Mouse (Mus musculus) forebrain, postnatal 0 days (tissue): ENCODE measurements at regions not wholly inside any gene's neighbourhood (a gene's known extent, or its start where the extent isn't known, plus 50 kb on each side); places are given as distances from the start of the nearest gene placed in this dataset.

Source experiments
- ATAC-seq: fragments of 200-750 bp; cut with Nextera tagmentation; 2 replicates; pipeline ENCODE4 v1.8.0; 2017; ENCODE audit warnings: mild to moderate bottlenecking, moderate library complexity
- DNase-seq: peaks from one replicate; pipeline ENCODE4 v3.0.0-alpha.2; 2015
- H3K27ac ChIP-seq: fragments of 300-500 bp; sonication (generic); 2 replicates; pipeline ENCODE4 v1.5.1; 2014; ENCODE audit warnings: low read depth, mild to moderate bottlenecking, antibody characterized with exemption, low read length, moderate library complexity, mixed read lengths
- H3K27me3 ChIP-seq: fragments of 300-500 bp; sonication (generic); 2 replicates; pipeline ENCODE4 v1.6.1; 2014; ENCODE audit warnings: mild to moderate bottlenecking, low read length, mixed read lengths; ENCODE audit not compliant: insufficient read depth
- H3K36me3 ChIP-seq: fragments of 300-500 bp; sonication (generic); 2 replicates; pipeline ENCODE4 v1.6.1; 2014; ENCODE audit warnings: mild to moderate bottlenecking, moderate library complexity; ENCODE audit not compliant: insufficient read depth
- H3K4me1 ChIP-seq: fragments of 300-500 bp; sonication (generic); 2 replicates; pipeline ENCODE4 v1.6.1; 2014; ENCODE audit warnings: antibody characterized with exemption; ENCODE audit not compliant: insufficient read depth
- H3K4me2 ChIP-seq: fragments of 300-500 bp; sonication (generic); 2 replicates; pipeline ENCODE4 v1.6.1; 2014; ENCODE audit warnings: low read depth, mild to moderate bottlenecking, moderate library complexity
- H3K4me3 ChIP-seq: fragments of 300-500 bp; sonication (generic); 2 replicates; pipeline ENCODE4 v1.5.1; 2014; ENCODE audit warnings: low read depth, low read length, mixed read lengths
- H3K9ac ChIP-seq: fragments of 300-500 bp; sonication (generic); 2 replicates; pipeline ENCODE4 v1.6.1; 2014; ENCODE audit warnings: mild to moderate bottlenecking
- H3K9me3 ChIP-seq: fragments of 300-500 bp; sonication (generic); 2 replicates; pipeline ENCODE4 v1.6.1; 2016; ENCODE audit warnings: low read length
- CTCF ChIP-seq: sonication (generic); IDR thresholded peaks from 2 replicates; pipeline ENCODE4 v1.5.1; 2016; ENCODE audit warnings: antibody characterized with exemption, control low read depth, low read depth
- WGBS: fragments of 180-500 bp; shearing (Covaris S2); extraction: QIAGEN DNeasy Blood & Tissue Kit; methylation state at CpG from one replicate; pipeline ENCODE4 v1.1.7; 2014; 5-methylcytosine and 5-hydroxymethylcytosine counted together

DNA sequence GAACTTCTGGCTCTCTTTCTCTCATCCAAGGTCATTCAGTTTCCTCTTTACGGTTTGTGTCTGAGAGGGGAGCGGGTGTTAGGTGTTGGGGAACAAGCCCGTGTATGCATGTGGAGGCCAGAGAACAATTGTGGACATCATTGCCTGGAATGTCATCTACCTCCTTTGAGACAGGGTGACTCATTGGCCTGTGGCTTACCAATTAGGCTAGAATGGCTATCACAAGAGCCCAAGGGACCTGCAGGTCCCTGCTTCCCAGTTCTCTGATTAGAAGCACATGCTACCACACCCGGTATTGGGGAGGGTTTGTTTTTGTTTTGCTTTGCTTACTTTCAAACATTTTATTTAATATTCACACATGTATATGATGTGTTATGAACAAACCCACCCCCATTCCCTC, 216.0 kb downstream of the Lmo4 start:
- ATAC-seq (no peak), DNase-seq (no peak)
- Histone ChIP-seq H3K27me3 (no peaks in the 10 kb centered on the region), H3K4me3 (no peak overlapping the region), H3K4me1 (no peaks in the 10 kb centered on the region), H3K9ac (no peak overlapping the region), H3K4me2 (no peak overlapping the region), H3K36me3 (no peaks in the 10 kb centered on the region), H3K27ac (no peak overlapping the region), H3K9me3 (no peaks in the 10 kb centered on the region)
- no peak for TF ChIP-seq CTCF
- 92% methylated on average over 4 of the region's 4 CpGs for WGBS

DNA sequence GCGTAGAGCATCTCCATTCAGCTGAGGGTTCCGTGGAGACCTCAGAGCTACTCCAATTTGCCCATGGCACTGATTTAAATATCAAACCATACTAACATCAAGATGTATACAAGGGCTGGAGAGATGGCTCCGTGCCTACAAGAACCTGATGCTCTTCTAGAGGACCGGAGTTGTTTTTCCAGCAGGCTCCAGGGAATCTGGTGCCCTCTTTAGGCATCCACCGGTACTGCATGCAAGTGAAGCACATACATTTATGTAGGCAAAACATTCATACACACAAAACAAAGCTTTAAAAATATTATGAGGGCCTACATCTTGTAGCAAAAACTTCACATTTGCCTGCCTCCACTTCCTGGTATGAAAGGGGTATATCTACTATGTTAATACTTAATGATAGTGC, 217.0 kb downstream of the Lmo4 start:
- no peak for DNase-seq
- TF ChIP-seq CTCF: peak; percentile 28
- H3K27me3 ChIP-seq: no peaks in the 10 kb centered on the region
- H3K9me3 ChIP-seq: no peaks in the 10 kb centered on the region
- H3K27ac ChIP-seq: no peak overlapping the region
- 96% methylated on average over 5 of the region's 5 CpGs for WGBS
- no peak overlapping the region for H3K4me2 ChIP-seq
- H3K4me3 ChIP-seq: no peak overlapping the region
- no peak for ATAC-seq
- H3K4me1 ChIP-seq: no peaks in the 10 kb centered on the region; the same call in 1 of the 2 replicates
- H3K9ac ChIP-seq: no peak overlapping the region
- H3K36me3 ChIP-seq: no peaks in the 10 kb centered on the region

DNA sequence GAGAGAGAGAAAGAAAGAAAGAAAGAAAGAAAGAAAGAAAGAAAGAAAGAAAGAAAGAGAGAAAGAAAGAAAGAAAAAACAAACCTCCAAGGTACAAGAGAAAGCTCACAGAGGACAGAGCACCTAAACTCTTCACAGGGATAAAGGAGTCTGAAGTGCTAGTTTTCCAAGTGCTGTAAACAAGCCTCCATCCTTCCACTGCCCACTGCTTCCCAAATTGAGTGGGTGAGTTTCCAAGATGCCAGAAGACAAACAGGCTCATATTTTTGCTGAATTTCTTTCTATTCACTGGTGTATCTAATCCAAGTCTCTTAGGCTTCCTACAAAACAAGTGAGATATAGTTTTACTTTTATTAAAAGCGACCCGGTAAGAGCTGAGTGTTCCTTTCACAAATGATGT, 218.2 kb downstream of the Lmo4 start:
- Histone ChIP-seq H3K27ac (no peak overlapping the region), H3K9ac (no peak overlapping the region), H3K9me3 (no peaks in the 10 kb centered on the region), H3K27me3 (no peaks in the 10 kb centered on the region), H3K4me2 (no peak overlapping the region), H3K4me1 (no peaks in the 10 kb centered on the region; the same call in 1 of the 2 replicates), H3K4me3 (no peak overlapping the region), H3K36me3 (no peaks in the 10 kb centered on the region)
- no peak for ATAC-seq
- WGBS: over 99% methylated on average over 2 of the region's 2 CpGs
- no peak for TF ChIP-seq CTCF
- DNase-seq: no peak

DNA sequence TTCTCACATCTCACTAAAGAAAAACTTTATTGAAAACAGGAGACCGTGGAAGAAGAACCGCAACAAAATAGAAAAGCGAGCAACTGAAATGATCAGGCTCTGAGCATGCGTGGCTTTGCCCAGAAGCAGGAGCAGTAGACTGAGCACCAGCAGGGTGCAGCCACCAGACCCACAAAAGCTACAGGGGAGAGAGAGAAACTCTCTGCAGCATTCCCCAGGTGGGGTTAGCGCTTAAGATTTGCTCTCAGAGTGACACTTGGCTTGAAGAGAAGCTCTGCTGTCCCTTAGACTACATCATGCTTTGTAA, 218.9 kb downstream of the Lmo4 start:
- no peaks in the 10 kb centered on the region for H3K9me3 ChIP-seq
- no peaks in the 10 kb centered on the region for H3K27me3 ChIP-seq
- H3K4me3 ChIP-seq: no peak overlapping the region
- no peaks in the 10 kb centered on the region for H3K36me3 ChIP-seq
- DNase-seq: peak; percentile 10
- no peak for ATAC-seq
- no peaks in the 10 kb centered on the region; the same call in 1 of the 2 replicates for H3K4me1 ChIP-seq
- TF ChIP-seq CTCF: no peak
- no peak overlapping the region for H3K4me2 ChIP-seq
- H3K9ac ChIP-seq: no peak overlapping the region
- no peak overlapping the region for H3K27ac ChIP-seq
- WGBS: 34% methylated on average over 5 of the region's 5 CpGs

DNA sequence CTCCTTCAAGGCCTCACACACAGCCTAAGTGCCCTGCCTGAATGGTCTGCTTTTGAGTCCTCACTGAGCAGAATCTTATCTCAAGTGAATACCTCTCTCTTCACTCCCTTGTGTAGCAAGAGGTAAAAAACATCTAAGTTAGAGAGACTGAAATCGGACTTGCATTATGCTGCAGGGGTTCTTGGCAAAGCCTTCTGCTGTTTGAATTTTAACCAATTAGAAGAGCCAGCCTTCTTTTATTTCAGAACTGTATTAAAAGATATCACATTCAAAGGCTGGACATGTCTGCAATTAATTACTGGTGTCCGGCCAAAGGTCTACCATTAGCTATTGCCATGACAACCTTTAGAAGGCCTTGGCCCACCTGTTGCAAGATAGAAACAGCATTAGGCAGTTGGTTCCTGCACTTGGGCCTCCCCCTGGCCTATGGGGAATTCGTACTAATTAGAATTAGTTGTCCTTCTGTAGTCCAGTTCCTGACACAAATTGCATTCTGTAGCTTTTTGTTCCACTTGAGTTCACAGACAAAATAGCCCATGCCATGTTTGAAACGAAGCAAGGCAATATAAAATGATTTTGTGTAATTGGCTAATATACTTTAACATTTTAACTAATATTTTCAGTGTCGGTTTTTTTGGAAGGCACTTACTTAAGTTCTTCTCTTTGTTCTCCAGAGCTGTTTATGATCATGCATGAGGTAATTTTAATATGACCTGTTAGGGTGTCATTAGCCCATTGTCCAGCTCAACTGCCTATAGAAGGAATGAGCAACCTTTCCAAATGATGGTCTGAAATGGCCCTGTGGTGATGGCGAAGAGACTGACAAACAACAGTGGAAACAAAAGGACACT, 219.4 kb downstream of the Lmo4 start:
- peak; percentile 10 for DNase-seq
- no peak overlapping the region for H3K4me3 ChIP-seq
- no peaks in the 10 kb centered on the region for H3K27me3 ChIP-seq
- TF ChIP-seq CTCF: no peak
- H3K9me3 ChIP-seq: no peaks in the 10 kb centered on the region
- H3K4me1 ChIP-seq: no peaks in the 10 kb centered on the region; the same call in 1 of the 2 replicates
- no peak overlapping the region for H3K9ac ChIP-seq
- ATAC-seq: no peak
- H3K4me2 ChIP-seq: no peak overlapping the region
- no peak overlapping the region for H3K27ac ChIP-seq
- H3K36me3 ChIP-seq: no peaks in the 10 kb centered on the region
- WGBS: 23% methylated on average over 6 of the region's 6 CpGs

DNA sequence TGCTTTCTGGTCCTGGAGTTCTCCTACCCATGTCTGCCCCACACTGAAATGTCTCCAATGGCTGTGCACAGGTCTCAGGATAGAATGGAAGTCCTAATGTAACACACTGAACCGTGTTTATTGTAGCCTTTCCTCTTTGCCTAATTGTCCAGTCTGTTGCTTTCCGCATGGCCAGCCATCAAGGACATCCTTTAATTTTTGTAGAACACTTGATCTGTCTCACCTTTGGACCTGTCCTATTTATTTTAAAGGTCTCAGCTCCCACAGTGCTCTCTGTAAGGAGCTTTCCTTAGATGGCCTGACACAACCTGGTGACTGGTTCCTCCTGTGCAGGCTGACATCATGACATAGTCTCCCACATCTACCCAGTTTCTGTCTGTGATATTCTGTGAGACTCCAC, 226.3 kb downstream of the Lmo4 start:
- no peak for ATAC-seq
- 93% methylated on average over 2 of the region's 2 CpGs for WGBS

DNA sequence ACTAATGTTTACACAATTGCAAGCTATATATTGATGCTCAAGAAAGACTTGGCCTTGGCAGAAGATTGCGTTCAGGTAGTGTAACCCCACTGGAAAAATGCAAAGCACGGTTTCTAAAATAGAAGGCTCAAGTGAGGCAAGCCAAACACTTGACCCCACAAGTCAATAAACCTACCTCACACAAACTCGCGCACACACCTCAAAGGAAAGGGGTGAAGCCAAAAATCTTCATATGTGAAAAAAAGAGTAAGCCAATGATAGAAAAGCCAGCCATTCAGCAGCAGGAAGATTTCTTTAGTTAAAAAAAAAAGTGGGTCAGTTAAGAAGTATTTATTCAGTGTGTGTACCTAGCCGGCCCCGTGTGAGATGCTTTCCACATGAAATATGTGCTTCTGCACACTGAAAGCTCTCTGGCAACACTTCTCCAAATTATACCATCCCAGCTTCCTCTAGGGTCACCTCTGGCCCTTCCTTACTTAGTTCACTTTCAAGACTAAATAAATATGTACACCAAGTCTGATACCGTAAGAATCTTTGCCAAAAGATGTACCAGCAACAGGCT, 227.1 kb downstream of the Lmo4 start:
- no peaks in the 10 kb centered on the region; the same call in 1 of the 2 replicates for H3K4me1 ChIP-seq
- no peak overlapping the region for H3K27ac ChIP-seq
- no peaks in the 10 kb centered on the region for H3K27me3 ChIP-seq
- no peak overlapping the region for H3K4me2 ChIP-seq
- H3K36me3 ChIP-seq: no peaks in the 10 kb centered on the region
- H3K9ac ChIP-seq: no peak overlapping the region
- ATAC-seq: no peak
- no peak overlapping the region for H3K4me3 ChIP-seq
- 91% methylated on average over 7 of the region's 7 CpGs for WGBS
- no peaks in the 10 kb centered on the region for H3K9me3 ChIP-seq
- no peak for DNase-seq
- TF ChIP-seq CTCF: no peak

More for the DNA sequence above, 226.3 kb downstream of the Lmo4 start:
- no peak overlapping the region for H3K27ac ChIP-seq
- H3K4me2 ChIP-seq: no peak overlapping the region
- H3K9ac ChIP-seq: no peak overlapping the region
- no peaks in the 10 kb centered on the region; the same call in 1 of the 2 replicates for H3K4me1 ChIP-seq
- H3K9me3 ChIP-seq: no peaks in the 10 kb centered on the region
- H3K36me3 ChIP-seq: no peaks in the 10 kb centered on the region
- no peaks in the 10 kb centered on the region for H3K27me3 ChIP-seq
- H3K4me3 ChIP-seq: no peak overlapping the region
- TF ChIP-seq CTCF: no peak
- no peak for DNase-seq
